Mouse (Mus musculus) regulatory T cell (primary cell): ENCODE data around the gene Plxna4.

Source experiments
- in situ Hi-C: fragments of 300-600 bp; cut with MboI, MseI; formaldehyde crosslinking; loops from one replicate; pipeline ENCODE4 v1.15.1; 2025; ENCODE audit warnings: high pct_unique_total_duplicates

Plxna4 gene

DNA sequence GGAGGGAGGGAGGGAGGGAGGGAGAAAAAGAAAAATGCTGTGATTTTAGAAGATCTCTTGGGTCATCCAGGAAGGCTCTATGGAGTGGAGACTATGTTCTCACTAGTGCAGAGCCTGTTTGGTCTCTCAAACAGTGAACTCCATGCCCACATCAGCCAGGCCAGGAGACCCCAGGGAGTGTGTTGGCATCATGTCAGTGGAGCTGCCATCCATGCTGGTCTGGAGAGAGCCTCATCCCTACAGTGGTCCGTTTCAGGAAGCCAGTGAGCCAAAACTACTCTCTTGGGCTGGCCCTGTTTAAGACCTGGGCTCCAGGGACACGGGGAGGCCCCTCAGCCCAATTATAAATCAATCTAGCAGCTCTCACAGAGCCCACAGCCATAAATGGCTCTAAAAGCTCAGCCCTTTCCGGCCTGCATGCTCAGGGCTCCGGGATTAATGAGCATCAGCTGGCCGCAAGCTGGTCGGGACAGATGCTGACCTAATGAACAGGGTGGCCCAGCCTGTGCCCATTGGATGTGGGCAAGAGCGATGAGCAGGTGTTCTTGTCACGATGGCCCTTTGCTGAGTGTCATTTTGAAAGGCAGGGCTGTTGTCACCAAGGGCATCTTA is 180.3 kb downstream of the Plxna4 start:
- in situ Hi-C loops: no loop called here

GRCm38 (mm10) chr6:32406316-32407095 is 181.5 kb downstream of the Plxna4 start:
- in situ Hi-C loops: no loop called here

GRCm38 (mm10) chr6:32402560-32403235 is 185.3 kb downstream of the Plxna4 start:
- in situ Hi-C loops: no loop called here

GRCm38 (mm10) chr6:32398261-32398660 is 189.7 kb downstream of the Plxna4 start:
- in situ Hi-C loops: no loop called here

DNA sequence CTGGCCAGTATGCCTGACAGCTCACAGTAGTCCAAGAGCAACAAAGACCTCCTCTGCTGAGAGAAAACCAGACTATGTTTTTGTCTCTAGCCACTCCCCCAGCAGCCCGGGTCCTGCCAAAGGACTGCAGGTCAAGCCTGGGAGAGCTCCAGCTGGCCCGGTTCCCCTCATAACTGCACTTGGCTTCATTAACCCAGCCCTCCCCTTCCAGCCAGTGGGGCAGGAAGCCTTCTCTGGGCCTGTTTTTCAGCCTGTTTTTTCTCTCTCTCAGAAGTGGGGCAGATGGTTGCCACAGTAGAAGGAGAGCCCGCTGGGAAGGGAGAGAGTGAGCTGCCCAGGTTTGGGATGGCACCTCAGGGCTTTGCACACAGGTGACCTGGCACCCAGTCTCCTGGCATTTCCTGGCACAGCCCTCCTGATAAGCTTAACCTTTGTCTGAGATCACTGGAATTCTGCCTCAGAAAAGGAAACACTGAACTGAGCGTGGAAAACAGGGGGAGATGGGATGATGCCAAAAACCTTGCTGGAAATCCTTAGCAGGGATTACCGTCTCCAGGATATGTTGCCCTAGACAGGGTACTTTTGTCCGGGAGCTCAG is 190.8 kb downstream of the Plxna4 start:
- in situ Hi-C loops: no loop called here

DNA sequence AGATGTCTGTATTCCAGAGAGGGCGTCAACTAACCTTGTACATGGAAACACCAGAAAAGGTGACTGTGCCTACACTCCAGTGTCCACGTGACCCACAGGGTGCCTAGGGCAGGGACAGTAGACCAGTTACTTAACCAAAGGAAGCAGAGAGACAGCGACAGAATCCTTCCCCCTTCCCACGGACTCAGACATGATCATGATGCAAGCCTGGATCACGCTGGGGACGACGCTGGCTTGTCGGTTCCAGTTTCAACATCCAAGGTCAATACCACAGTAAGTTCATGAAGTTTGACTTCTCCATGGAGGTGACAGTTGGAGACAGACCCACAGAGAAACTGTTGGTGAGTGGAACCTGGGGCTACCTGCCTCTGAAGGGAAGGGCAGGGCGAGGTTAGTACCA is 192.6 kb downstream of the Plxna4 start:
- in situ Hi-C loops: no loop called here

GRCm38 (mm10) chr6:32392262-32392661 is 195.7 kb downstream of the Plxna4 start:
- in situ Hi-C loops: no loop called here

DNA sequence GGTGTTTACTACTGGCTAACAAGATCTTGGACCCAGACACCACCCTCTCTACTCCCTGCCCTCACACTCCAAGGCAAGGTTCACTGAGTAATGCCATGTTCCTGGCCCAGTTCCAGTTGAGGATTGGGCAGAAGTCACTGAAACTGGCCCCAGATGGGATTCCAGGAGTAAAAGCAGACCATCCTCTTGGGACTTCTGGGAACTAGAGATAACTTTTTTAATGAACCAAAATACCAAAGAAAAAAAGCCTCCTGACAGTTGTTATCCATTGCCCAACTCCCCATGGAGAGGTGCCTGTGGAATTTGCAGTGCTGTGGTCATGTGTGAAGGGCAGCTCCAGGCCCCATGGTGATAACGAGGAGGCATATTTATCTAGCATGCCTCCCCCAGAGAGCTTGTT is 199.7 kb downstream of the Plxna4 start:
- in situ Hi-C loops: no loop called here

DNA sequence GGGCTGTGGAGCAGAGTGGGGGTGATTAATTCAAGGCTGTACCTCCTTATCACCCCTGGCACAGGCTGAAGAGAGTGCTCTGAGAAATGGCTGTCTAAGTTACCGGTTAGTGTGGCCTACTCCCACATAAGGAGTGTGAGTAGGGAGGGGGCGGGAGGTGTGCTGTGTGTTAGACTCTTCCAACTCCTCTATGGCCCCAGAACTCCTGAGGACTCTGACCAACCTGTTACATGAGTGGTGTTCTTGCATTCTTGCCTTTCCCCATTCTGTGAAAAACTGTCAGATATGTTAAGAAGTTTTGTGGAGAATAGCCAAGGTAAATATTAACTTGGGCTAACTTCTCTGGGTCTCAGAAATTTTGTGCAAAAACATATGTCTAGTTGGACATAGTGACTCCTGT is 201.1 kb downstream of the Plxna4 start:
- in situ Hi-C loops: no loop called here

GRCm38 (mm10) chr6:32384937-32385336 is 203.1 kb downstream of the Plxna4 start:
- in situ Hi-C loops: no loop called here

- in situ Hi-C loops: no loop called here
Measured at GRCm38 (mm10) chr6:32384423-32384822, 203.6 kb downstream of the Plxna4 start.

DNA sequence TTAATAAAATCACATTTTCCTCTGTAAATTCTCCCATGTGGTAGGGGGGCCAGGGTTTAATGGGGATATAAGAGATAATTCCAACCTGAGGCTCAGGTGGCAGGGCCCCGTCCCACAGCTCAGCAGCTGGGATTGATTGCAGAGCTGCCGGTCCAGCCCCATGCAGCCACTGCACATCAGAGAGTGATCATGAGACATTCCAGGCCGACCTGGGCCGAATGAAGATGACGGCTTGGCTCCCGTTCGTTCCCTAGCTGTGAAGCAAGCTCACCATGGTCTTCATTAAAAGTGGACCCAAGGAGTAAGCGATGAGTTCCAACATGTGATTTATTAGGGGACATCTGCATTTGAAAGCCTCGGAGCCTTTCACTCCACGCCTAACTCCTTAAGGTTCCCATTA is 206.5 kb downstream of the Plxna4 start:
- in situ Hi-C loops: no loop called here

- in situ Hi-C loops: no loop called here
Measured at GRCm38 (mm10) chr6:32377181-32377580, 210.8 kb downstream of the Plxna4 start.

GRCm38 (mm10) chr6:32373931-32374361 is 214.0 kb downstream of the Plxna4 start:
- in situ Hi-C loops: no loop called here

GRCm38 (mm10) chr6:32369092-32369491 is 218.9 kb downstream of the Plxna4 start:
- in situ Hi-C loops: no loop called here

DNA sequence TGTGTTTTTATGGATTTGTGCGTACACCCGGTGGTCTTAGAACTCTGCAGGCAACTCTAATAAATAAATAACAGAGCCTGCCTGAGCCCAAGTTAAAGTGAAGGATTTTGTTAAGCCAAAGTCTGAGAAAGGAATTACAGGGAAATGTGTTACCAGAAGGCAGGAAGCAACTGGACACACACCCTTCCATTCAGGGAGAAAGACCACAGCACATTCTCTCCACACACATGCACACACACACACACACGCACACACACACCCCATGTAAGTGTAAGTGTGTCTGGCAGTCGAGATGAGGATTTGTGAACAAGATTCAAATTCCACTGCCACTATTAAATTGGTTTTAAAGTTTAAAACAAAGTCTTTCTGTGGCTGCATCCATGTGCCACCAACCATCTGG is 219.6 kb downstream of the Plxna4 start:
- in situ Hi-C loops: no loop called here

DNA sequence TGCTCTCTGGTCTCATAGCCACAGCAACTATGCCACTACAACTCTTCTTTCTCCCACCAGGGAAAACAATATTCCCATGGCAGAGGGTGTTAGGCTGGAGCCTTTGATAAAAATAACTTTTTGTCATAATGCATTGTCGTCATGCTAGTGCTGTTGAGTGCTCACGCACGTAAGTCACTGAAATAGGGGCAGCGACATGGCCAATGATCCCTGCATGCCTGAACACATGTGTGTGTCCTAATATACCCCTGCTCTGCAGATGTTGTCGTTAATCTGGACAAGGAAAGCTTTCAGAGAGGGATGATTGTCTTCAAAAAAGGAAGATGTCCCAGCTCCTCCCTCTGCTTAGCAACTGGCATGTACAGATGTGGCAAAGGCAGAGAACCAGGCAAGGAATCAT is 223.1 kb downstream of the Plxna4 start:
- in situ Hi-C loops: no loop called here

DNA sequence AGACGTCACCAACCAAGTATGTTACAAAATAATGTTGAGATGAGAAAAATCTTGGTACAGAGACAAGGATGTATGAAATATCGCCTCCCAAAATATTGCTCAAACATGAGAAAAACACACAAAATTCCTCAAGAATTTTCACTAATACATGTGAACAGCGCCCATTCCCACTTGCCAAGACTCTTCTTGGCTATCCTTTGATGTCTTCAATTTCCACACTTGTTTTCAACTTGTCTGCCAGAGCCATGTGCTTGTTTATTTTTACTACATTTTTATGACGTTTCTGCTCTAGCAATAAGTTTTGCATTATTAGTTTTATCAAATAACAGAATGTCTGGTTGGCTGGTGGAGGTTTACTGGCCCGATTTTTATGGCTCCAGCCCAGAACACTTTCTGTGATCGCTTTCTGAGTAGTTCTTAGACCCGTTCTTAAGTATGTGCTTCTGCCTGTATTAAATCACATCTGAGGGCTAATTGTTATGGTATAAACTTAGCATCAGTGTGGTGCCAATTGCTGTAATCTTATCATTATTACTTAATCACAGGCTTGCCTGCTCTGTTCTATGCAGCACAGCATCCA is 224.4 kb downstream of the Plxna4 start:
- in situ Hi-C loops: no loop called here

DNA sequence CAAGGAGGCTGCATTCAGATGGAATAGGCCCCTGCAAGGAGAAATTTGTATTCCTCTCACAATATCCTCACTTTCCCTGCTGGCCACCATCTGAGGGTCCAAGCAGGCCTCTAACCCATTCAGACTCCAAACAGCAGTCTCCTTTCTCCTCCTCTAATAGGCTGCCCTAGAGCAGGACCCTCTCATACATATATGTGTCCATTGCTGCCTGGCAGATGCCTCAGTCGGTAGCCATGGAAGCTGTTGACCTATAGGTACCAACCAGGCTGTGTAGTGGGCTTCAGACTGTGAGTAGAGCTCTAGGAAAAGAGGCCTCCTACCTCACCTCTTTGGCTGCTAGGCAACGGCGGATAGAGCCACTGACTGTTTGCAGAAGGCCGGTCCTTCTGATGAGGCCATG is 225.6 kb downstream of the Plxna4 start:
- in situ Hi-C loops: no loop called here

DNA sequence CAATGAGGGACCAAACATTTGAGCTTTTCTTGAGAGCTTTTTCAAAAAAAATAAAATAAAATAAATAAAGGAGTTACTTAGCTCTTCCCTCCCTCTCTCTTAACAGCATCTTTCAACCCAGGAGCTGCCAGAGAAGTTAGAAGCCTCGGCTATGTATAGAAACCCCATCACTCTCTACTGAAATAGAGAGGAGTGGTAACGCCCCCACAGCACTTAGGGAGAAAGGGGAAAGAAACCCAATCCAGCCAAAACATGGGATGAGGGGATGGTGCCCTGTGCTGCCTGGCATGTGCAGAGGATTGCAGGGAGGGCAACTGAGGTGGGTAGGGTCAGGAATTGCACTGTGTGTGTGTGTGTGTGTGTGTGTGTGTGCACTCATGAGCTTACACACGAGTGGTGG is 228.3 kb downstream of the Plxna4 start:
- in situ Hi-C loops: no loop called here

DNA sequence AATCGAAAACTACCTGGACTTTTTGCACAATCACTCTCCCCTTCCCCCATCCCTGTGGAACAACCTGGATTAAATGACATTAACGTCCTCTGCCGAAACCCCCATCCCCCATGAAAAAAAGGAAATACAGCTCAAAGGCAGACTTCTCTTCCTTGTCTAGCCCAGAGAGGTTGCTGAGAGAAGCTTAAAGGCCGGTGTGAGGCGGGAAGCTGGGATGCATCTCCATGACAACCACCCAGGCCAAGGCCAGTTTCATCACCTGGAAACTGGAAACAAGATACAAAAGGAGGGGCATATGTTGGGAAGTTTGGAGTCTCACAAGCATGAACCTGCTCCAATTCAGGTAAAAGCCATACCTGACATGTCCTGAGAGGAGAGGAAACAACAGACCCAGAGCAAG is 230.5 kb downstream of the Plxna4 start:
- in situ Hi-C loops: no loop called here

- in situ Hi-C loops: no loop called here
Measured at GRCm38 (mm10) chr6:32355559-32355958, 232.4 kb downstream of the Plxna4 start.
